Mouse (Mus musculus): Measurements from ENCODE around the gene Tubb3. TPM values are rescaled to one million over a fixed set of nuclear protein-coding genes. Genes with fewer than 3 reads are reported as not detected.

The Tubb3 gene
- under 1 TPM in 1 of 2 experiments, not detected in 1; 0.46 TPM for total RNA-seq (2023)

GRCm38 (mm10) chr8:123411246-123411645, at the start of gene Tubb3:
TSS of gene Tubb3 (plus strand) at chr8:123411424.

DNA sequence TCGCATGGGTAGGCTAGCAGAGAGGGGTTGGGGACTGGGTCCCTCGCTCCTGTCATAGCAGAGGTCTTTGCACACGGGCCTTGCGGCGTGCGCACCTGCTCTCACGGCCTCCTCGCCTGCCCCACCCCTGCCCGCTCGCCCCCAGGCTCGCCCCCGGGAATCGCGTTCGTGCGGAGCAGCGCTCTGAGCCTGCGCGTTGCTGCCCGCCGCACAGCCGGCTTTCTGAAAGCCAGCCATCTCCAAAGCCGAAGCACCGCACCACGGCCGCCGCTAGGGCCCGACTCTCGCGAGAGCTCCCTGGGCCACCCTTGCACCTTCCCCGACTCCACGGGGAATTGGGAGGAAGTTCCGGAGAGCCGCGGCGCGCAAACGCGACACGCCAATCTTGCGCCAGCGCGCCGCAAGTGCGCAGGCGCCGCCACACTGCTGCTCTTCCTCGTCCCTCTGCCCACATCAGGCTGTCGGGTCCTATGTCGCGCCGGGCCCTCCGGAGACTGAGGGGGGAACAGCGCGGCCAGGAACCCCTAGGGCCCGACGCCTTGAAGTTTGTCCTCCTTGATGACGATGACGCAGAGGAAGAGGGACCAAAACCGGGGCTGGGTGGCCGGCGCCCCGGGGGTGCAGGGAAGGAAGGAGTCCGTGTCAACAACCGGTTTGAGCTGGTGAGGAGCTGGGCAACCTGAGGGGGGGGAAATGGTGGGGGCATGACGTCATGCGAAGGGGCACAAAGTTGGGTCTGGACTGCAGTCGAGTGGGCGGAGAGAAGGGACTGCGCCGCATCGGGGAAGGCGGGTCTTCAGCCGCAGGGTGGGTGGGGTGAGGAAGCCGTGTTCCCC, 37.6 kb upstream of the Tubb3 start, which contains the start of gene Tcf25:
Gene Tcf25 (plus strand): TSS at position 351 of the 836 bp plus-strand sequence.

GRCm38 (mm10) chr8:123406786-123407185, 4.4 kb upstream of the Tubb3 start, which contains the start of gene Mc1r:
TSS of gene Mc1r (plus strand) at chr8:123407107.

GRCm38 (mm10) chr8:123423441-123423840, 12.2 kb downstream of the Tubb3 start, which contains the start of gene Def8:
TSS of gene Def8 (plus strand) at chr8:123423527.

Other genes starting within 250 kb of the Tubb3 start
- gene Dpep1, start 225.2 kb upstream of the Tubb3 start, total RNA-seq (2023): not detected
- gene Chmp1a, start 198.7 kb upstream of the Tubb3 start, total RNA-seq (2023): 10 to 100 TPM; 64.5 to 85.4 TPM
- gene Spata33, start 198.6 kb upstream of the Tubb3 start, total RNA-seq (2023): not detected
- gene Cdk10, start 186.6 kb upstream of the Tubb3 start, total RNA-seq (2023): 10 to 100 TPM; 39.0 to 46.4 TPM
- 1 to 10 TPM; 4.3 to 5.1 TPM for gene Spata2l, start 175.2 kb upstream of the Tubb3 start, total RNA-seq (2023)
- gene Zfp276, start 157.2 kb upstream of the Tubb3 start, total RNA-seq (2023): 10 to 100 TPM; 27.8 to 36.5 TPM
- gene Vps9d1, start 157.1 kb upstream of the Tubb3 start, total RNA-seq (2023): 10 to 100 TPM; 67.4 to 82.9 TPM
- gene Fanca, start 92.8 kb upstream of the Tubb3 start, total RNA-seq (2023): 10 to 100 TPM; 45.7 to 58.2 TPM
- gene Spire2, start 78.7 kb upstream of the Tubb3 start, total RNA-seq (2023): not detected
- gene Tcf25, start 37.7 kb upstream of the Tubb3 start, total RNA-seq (2023): 100 to 1,000 TPM; 189 to 231 TPM
- gene Mc1r, start 4.3 kb upstream of the Tubb3 start, total RNA-seq (2023): not detected
- 10 to 100 TPM; 22.6 to 24.2 TPM for gene Def8, start 12.1 kb downstream of the Tubb3 start, total RNA-seq (2023)
- 10 to 100 TPM; 29.0 to 52.5 TPM for gene Afg3l1, start 66.5 kb downstream of the Tubb3 start, total RNA-seq (2023)
- not detected for gene Dbndd1, start 104.0 kb downstream of the Tubb3 start, total RNA-seq (2023)
- gene Gas8, start 107.4 kb downstream of the Tubb3 start, total RNA-seq (2023): 1 to 10 TPM; 7.7 to 9.1 TPM
- gene Rhou, start 242.5 kb downstream of the Tubb3 start, total RNA-seq (2023): 1 to 10 TPM; 4.7 to 5.0 TPM